Mouse (Mus musculus): ENCODE measurements around the gene Trak1. TPM values are rescaled to one million over a fixed set of nuclear protein-coding genes. Genes with fewer than 3 reads are reported as not detected.

Gene Trak1
- total and polyA plus RNA-seq, 2 experiments from 2014 or later: 61.8 to 116 TPM

GRCm38 (mm10) chr9:121385091-121385748 lies 87.9 kb downstream of the Trak1 start:
- peak overlapping the region; percentile 39 for H3K9ac ChIP-seq
- no peaks in the 10 kb centered on the region for H3K9me3 ChIP-seq (ENCODE audit: low read length)
- peak; percentile 95 for TF ChIP-seq CTCF (IDR thresholded peaks at IDR 0.05; ENCODE audit: low read depth)
- H3K4me2 ChIP-seq (ENCODE audit: low read depth): peak overlapping the region; percentile 17; the same call in 1 of the 2 replicates
- 28% methylated on average over 16 of the region's 16 CpGs for WGBS
- H3K36me3 ChIP-seq (ENCODE audit: insufficient read depth): no peaks in the 10 kb centered on the region
- H3K4me3 ChIP-seq (ENCODE audit: low read depth, low read length): no peak overlapping the region
- no peaks in the 10 kb centered on the region for H3K27me3 ChIP-seq (ENCODE audit: insufficient read depth, low read length)
- ATAC-seq (peak; percentile 62), DNase-seq (peak; percentile 90)
- H3K4me1 ChIP-seq (ENCODE audit: insufficient read depth): peaks cover 15% of the 10 kb centered on the region; the same call in 1 of the 2 replicates
- H3K27ac ChIP-seq (ENCODE audit: low read depth, low read length): peak overlapping the region; percentile 79

- Histone ChIP-seq H3K27ac (ENCODE audit: low read depth, low read length) (peak overlapping the region; percentile 79), H3K9me3 (ENCODE audit: low read length) (no peaks in the 10 kb centered on the region), H3K27me3 (ENCODE audit: insufficient read depth, low read length) (no peaks in the 10 kb centered on the region), H3K36me3 (ENCODE audit: insufficient read depth) (no peaks in the 10 kb centered on the region), H3K9ac (0 out of 2 replicates have a peak overlapping the region, but pooled peaks have one; percentile 39), H3K4me1 (ENCODE audit: insufficient read depth) (peaks cover 15% of the 10 kb centered on the region; the same call in 1 of the 2 replicates), H3K4me3 (ENCODE audit: low read depth, low read length) (no peak overlapping the region), H3K4me2 (ENCODE audit: low read depth) (no peak overlapping the region)
- ATAC-seq (no peak), DNase-seq (no peak)
- WGBS: 78% methylated on average over 12 of the region's 12 CpGs
- no peak for TF ChIP-seq CTCF (IDR thresholded peaks at IDR 0.05; ENCODE audit: low read depth)
These were observed 88.5 kb downstream of the Trak1 start for GRCm38 (mm10) chr9:121385749-121386350.

- Histone ChIP-seq H3K4me1 (ENCODE audit: insufficient read depth) (peaks cover 15% of the 10 kb centered on the region; the same call in 1 of the 2 replicates), H3K9ac (no peak overlapping the region), H3K4me3 (ENCODE audit: low read depth, low read length) (no peak overlapping the region), H3K4me2 (ENCODE audit: low read depth) (no peak overlapping the region), H3K27ac (ENCODE audit: low read depth, low read length) (no peak overlapping the region), H3K27me3 (ENCODE audit: insufficient read depth, low read length) (no peaks in the 10 kb centered on the region), H3K9me3 (ENCODE audit: low read length) (no peaks in the 10 kb centered on the region), H3K36me3 (ENCODE audit: insufficient read depth) (no peaks in the 10 kb centered on the region)
- WGBS: 69% methylated on average over 9 of the region's 9 CpGs
- ATAC-seq (no peak), DNase-seq (no peak)
- no peak for TF ChIP-seq CTCF (IDR thresholded peaks at IDR 0.05; ENCODE audit: low read depth)
These were observed 90.4 kb downstream of the Trak1 start for GRCm38 (mm10) chr9:121387539-121388272.

DNA sequence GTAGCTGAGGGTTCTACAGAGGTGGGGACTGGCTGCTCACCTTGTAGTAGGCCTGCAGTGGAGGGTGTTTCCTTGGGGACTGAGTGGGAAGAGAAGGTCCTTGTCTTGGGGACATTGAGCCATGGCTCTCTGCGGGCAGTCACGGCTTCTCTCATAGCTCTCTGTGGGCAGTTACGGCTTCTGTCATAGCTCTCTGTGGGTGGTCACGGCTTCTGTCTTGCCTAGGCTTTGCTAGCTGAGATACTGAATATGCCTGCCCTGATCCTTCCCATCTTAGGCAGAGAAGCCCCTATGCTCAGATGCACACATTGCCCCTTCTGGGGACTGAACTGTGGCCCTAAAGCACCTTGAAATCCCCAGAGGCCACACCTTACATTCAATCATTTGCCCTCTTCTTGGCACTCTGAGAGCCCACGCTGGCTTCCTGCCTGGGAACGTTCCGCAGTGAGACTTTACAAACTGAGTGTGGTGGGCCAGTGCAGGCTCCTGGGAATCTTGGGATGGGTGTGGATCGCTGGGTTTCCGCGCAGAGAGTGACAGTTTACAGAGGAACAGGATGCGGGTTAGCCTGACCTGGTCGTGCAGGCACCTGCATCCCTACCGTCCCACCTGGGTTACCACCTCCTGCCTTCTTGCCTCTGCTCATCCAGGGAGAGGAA lies 91.1 kb downstream of the Trak1 start:
- TF ChIP-seq CTCF (IDR thresholded peaks at IDR 0.05; ENCODE audit: low read depth): no peak
- WGBS: 64% methylated on average over 13 of the region's 13 CpGs
- no peak overlapping the region for H3K9ac ChIP-seq
- no peaks in the 10 kb centered on the region for H3K36me3 ChIP-seq (ENCODE audit: insufficient read depth)
- ATAC-seq (no peak), DNase-seq (no peak)
- H3K4me1 ChIP-seq (ENCODE audit: insufficient read depth): peaks cover 10% of the 10 kb centered on the region; the same call in 1 of the 2 replicates
- H3K4me3 ChIP-seq (ENCODE audit: low read depth, low read length): no peak overlapping the region
- no peak overlapping the region for H3K4me2 ChIP-seq (ENCODE audit: low read depth)
- H3K9me3 ChIP-seq (ENCODE audit: low read length): no peaks in the 10 kb centered on the region
- H3K27ac ChIP-seq (ENCODE audit: low read depth, low read length): 0 out of 2 replicates have a peak overlapping the region, but pooled peaks have one; percentile 16
- no peaks in the 10 kb centered on the region for H3K27me3 ChIP-seq (ENCODE audit: insufficient read depth, low read length)

DNA sequence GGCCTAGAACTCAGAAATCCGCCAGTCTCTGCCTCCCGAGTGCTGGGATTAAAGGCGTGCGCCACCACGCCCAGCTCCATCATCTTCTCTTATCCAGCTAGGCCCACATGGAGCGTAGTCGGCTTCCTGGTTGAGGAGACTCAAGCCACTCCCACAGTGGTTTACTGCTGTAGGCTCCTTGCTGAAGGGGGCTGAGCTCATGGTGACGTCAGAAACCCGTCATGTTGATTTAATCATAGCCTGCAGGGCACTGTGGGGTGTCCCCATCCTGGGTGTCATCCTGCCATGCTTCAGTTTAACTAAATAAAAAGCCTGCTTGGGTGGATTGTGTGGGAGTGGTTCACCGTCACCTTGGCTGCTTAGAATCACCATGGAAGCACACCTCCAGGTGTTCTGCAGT lies 92.0 kb downstream of the Trak1 start:
- 87% methylated on average over 10 of the region's 10 CpGs for WGBS
- H3K4me1 ChIP-seq (ENCODE audit: insufficient read depth): peaks cover 8% of the 10 kb centered on the region; the same call in 1 of the 2 replicates
- no peak overlapping the region for H3K4me3 ChIP-seq (ENCODE audit: low read depth, low read length)
- no peak overlapping the region for H3K9ac ChIP-seq
- no peaks in the 10 kb centered on the region for H3K27me3 ChIP-seq (ENCODE audit: insufficient read depth, low read length)
- DNase-seq (no peak), ATAC-seq (no peak)
- no peak for TF ChIP-seq CTCF (IDR thresholded peaks at IDR 0.05; ENCODE audit: low read depth)
- no peak overlapping the region for H3K4me2 ChIP-seq (ENCODE audit: low read depth)
- no peaks in the 10 kb centered on the region for H3K9me3 ChIP-seq (ENCODE audit: low read length)
- H3K36me3 ChIP-seq (ENCODE audit: insufficient read depth): 0 out of 2 replicates have a peak, but pooled peaks cover 2% of the 10 kb centered on the region
- no peak overlapping the region for H3K27ac ChIP-seq (ENCODE audit: low read depth, low read length)

- peak; percentile 70 for DNase-seq
- peak; percentile 56 for ATAC-seq
- no peak overlapping the region for H3K27ac ChIP-seq (ENCODE audit: low read depth, low read length)
These were observed 94.6 kb downstream of the Trak1 start for GRCm38 (mm10) chr9:121391898-121392297.

More at GRCm38 (mm10) chr9:121391898-121392297, 94.6 kb downstream of the Trak1 start:
- no peaks in the 10 kb centered on the region for H3K27me3 ChIP-seq (ENCODE audit: insufficient read depth, low read length)
- no peak overlapping the region for H3K4me3 ChIP-seq (ENCODE audit: low read depth, low read length)
- no peaks in the 10 kb centered on the region for H3K9me3 ChIP-seq (ENCODE audit: low read length)
- H3K4me1 ChIP-seq (ENCODE audit: insufficient read depth): no peaks in the 10 kb centered on the region; the same call in 1 of the 2 replicates
- H3K4me2 ChIP-seq (ENCODE audit: low read depth): no peak overlapping the region
- H3K36me3 ChIP-seq (ENCODE audit: insufficient read depth): 0 out of 2 replicates have a peak, but pooled peaks cover 2% of the 10 kb centered on the region
- WGBS: 64% methylated on average over 13 of the region's 13 CpGs
- no peak overlapping the region for H3K9ac ChIP-seq
- 0 out of 2 replicates have a peak, but pooled peaks have one; percentile 29 for TF ChIP-seq CTCF (IDR thresholded peaks at IDR 0.05; ENCODE audit: low read depth)
